Mouse (Mus musculus) lung, adult 2 months (tissue): ENCODE measurements around the gene Ralgapa1. TPM values are rescaled to one million over a fixed set of nuclear protein-coding genes. Genes with fewer than 3 reads are reported as not detected.
"Not testable (repeated sequence)": the region's sequence is repeated elsewhere in the genome, so short reads cannot be mapped to it uniquely, and the experiment has no call there.

Experiments
- DNase-seq: peaks from one replicate; pipeline ENCODE4 v3.0.0; 2022
- H3K4me1 ChIP-seq: fragments of 200-500 bp; 2 replicates; pipeline ENCODE4 v1.6.1; 2011; ENCODE audit warnings: low read length; ENCODE audit not compliant: control insufficient read depth, insufficient read depth
- H3K4me3 ChIP-seq: fragments of 200-500 bp; replicated peaks from 2 replicates; pipeline ENCODE3; 2011; ENCODE audit warnings: low read depth, mild to moderate bottlenecking, control low read depth, low read length; ENCODE audit errors: extremely low read depth
- CTCF ChIP-seq: fragments of 200-500 bp; IDR thresholded peaks from 2 replicates; pipeline ENCODE4 v1.5.1; 2011; ENCODE audit warnings: mild to moderate bottlenecking, low read length, control low read depth; ENCODE audit not compliant: insufficient read depth
- POLR2A ChIP-seq: fragments of 200-500 bp; IDR thresholded peaks from 2 replicates; pipeline ENCODE4 v1.6.1; 2011; ENCODE audit warnings: low read depth, mild to moderate bottlenecking, control low read depth, low read length, borderline replicate concordance; ENCODE audit errors: extremely low read depth
- WGBS: fragments of 180-500 bp; shearing (Covaris S2); methylation state at CpG from one replicate; pipeline ENCODE4 v1.1.7; 2018; 5-methylcytosine and 5-hydroxymethylcytosine counted together
- polyA plus RNA-seq: library from polyadenylated mRNA; depleted of rRNA; stranded (reverse); fragments of >200 nt; gene quantifications from 2 replicates; pipeline ENCODE4 v1.2.3, GENCODE M21; 2012

Ralgapa1 gene
- polyA plus RNA-seq, 1 experiment: 23.2 TPM

- no peak for DNase-seq
Observed at GRCm38 (mm10) chr12:55805035-55805434, 15.9 kb downstream of the Ralgapa1 start.

GRCm38 (mm10) chr12:55801131-55801530, 19.8 kb downstream of the Ralgapa1 start:
- Histone ChIP-seq H3K4me3 (no peak overlapping the region), H3K4me1 (peaks cover 5% of the 10 kb centered on the region)
- no peak for DNase-seq
- 81% methylated on average over 4 of the region's 4 CpGs for WGBS
- TF ChIP-seq CTCF (no peak), POLR2A (no peak)

More at GRCm38 (mm10) chr12:55805035-55805434, 15.9 kb downstream of the Ralgapa1 start:
- no peak for TF ChIP-seq POLR2A
- TF ChIP-seq CTCF: no peak
- H3K4me3 ChIP-seq: no peak overlapping the region
- WGBS: 34% methylated on average over 3 of the region's 3 CpGs
- H3K4me1 ChIP-seq: peaks cover 5% of the 10 kb centered on the region

- TF ChIP-seq POLR2A (no peak), CTCF (no peak)
- H3K4me1 ChIP-seq: peaks cover 5% of the 10 kb centered on the region; the same call in 1 of the 2 replicates
- no peak for DNase-seq
- H3K4me3 ChIP-seq: no peak overlapping the region
- 79% methylated on average over 5 of the region's 5 CpGs for WGBS
Observed at GRCm38 (mm10) chr12:55800144-55800543, 20.8 kb downstream of the Ralgapa1 start.

- no peak for DNase-seq
- WGBS: 47% methylated on average over 4 of the region's 4 CpGs
- no peak overlapping the region for H3K4me3 ChIP-seq
Observed at GRCm38 (mm10) chr12:55798745-55799144, 22.2 kb downstream of the Ralgapa1 start.

GRCm38 (mm10) chr12:55797103-55797502, 23.9 kb downstream of the Ralgapa1 start:
- 32% methylated on average over 3 of the region's 3 CpGs for WGBS
- Histone ChIP-seq H3K4me3 (no peak overlapping the region), H3K4me1 (peaks cover 3% of the 10 kb centered on the region; the same call in 1 of the 2 replicates)
- no peak for DNase-seq
- TF ChIP-seq POLR2A (no peak), CTCF (no peak)

More at GRCm38 (mm10) chr12:55798745-55799144, 22.2 kb downstream of the Ralgapa1 start:
- H3K4me1 ChIP-seq: peaks cover 3% of the 10 kb centered on the region; the same call in 1 of the 2 replicates
- TF ChIP-seq CTCF (no peak), POLR2A (no peak)

GRCm38 (mm10) chr12:55794485-55794884, 26.5 kb downstream of the Ralgapa1 start:
- WGBS: 90% methylated on average over 4 of the region's 4 CpGs
- H3K4me3 ChIP-seq, H3K4me1 ChIP-seq, DNase-seq: not testable (repeated sequence)

GRCm38 (mm10) chr12:55785252-55785651, 35.7 kb downstream of the Ralgapa1 start:
- TF ChIP-seq CTCF (no peak), POLR2A (no peak)
- no peak for DNase-seq
- 65% methylated on average over 2 of the region's 2 CpGs for WGBS
- H3K4me3 ChIP-seq: no peak overlapping the region
- no peaks in the 10 kb centered on the region for H3K4me1 ChIP-seq

- no peaks in the 10 kb centered on the region for H3K4me1 ChIP-seq
- DNase-seq: no peak
- H3K4me3 ChIP-seq: no peak overlapping the region
- WGBS: 89% methylated on average over 3 of the region's 3 CpGs
- TF ChIP-seq POLR2A (no peak), CTCF (no peak)
Observed at GRCm38 (mm10) chr12:55782662-55783061, 38.3 kb downstream of the Ralgapa1 start.

GRCm38 (mm10) chr12:55778301-55778700, 42.7 kb downstream of the Ralgapa1 start:
- TF ChIP-seq CTCF (peak; percentile 70), POLR2A (no peak)
- no peak overlapping the region for H3K4me3 ChIP-seq
- H3K4me1 ChIP-seq: no peaks in the 10 kb centered on the region
- WGBS: 85% methylated on average over 2 of the region's 2 CpGs
- peak; percentile 25 for DNase-seq

GRCm38 (mm10) chr12:55777356-55777755, 43.6 kb downstream of the Ralgapa1 start:
- no peaks in the 10 kb centered on the region for H3K4me1 ChIP-seq
- TF ChIP-seq CTCF (no peak), POLR2A (no peak)
- no peak overlapping the region for H3K4me3 ChIP-seq
- DNase-seq: no peak
